Mouse (Mus musculus): ENCODE measurements at regions not wholly inside any gene's neighbourhood (a gene's known extent, or its start where the extent isn't known, plus 50 kb on each side); places are given as distances from the start of the nearest gene placed in this dataset.
A peak's percentile ranks its signal among the peaks of the same experiment; 100 is the strongest.
"Not testable (repeated sequence)": the region's sequence is repeated elsewhere in the genome, so short reads cannot be mapped to it uniquely, and the experiment has no call there.

- Histone ChIP-seq H3K9ac (no peak overlapping the region), H3K4me3 (ENCODE audit: low read depth, low read length) (no peak overlapping the region), H3K9me3 (ENCODE audit: low read depth, low read length) (no peaks in the 10 kb centered on the region), H3K27ac (ENCODE audit: low read depth) (no peak overlapping the region), H3K36me3 (ENCODE audit: insufficient read depth) (no peaks in the 10 kb centered on the region), H3K4me2 (no peak overlapping the region), H3K27me3 (ENCODE audit: insufficient read depth, low read length) (no peaks in the 10 kb centered on the region), H3K4me1 (ENCODE audit: insufficient read depth) (no peaks in the 10 kb centered on the region)
- TF ChIP-seq CTCF (IDR thresholded peaks at IDR 0.05; ENCODE audit: low read depth) = no peak; the same call in 1 of the 2 replicates
- ATAC-seq (ENCODE audit: insufficient read depth) (no peak), DNase-seq (peak; percentile 12)
Observed at GRCm38 (mm10) chr17:55036142-55036541, 409.0 kb upstream of the St6gal2 start.

- not testable (repeated sequence) for H3K4me1 ChIP-seq (ENCODE audit: insufficient read depth); H3K27me3 ChIP-seq (ENCODE audit: insufficient read depth, low read length); DNase-seq; H3K4me2 ChIP-seq; H3K9ac ChIP-seq; ATAC-seq (ENCODE audit: insufficient read depth); H3K36me3 ChIP-seq (ENCODE audit: insufficient read depth); H3K9me3 ChIP-seq (ENCODE audit: low read depth, low read length); H3K27ac ChIP-seq (ENCODE audit: low read depth); H3K4me3 ChIP-seq (ENCODE audit: low read depth, low read length)
- WGBS = 78% methylated on average over 1 of the region's 1 CpGs
Observed at GRCm38 (mm10) chr17:55040216-55040615, 405.0 kb upstream of the St6gal2 start.

- WGBS = 85% methylated on average over 3 of the region's 3 CpGs
- DNase-seq (no peak), ATAC-seq (ENCODE audit: insufficient read depth) (no peak)
- no peaks in the 10 kb centered on the region for H3K4me1 ChIP-seq (ENCODE audit: insufficient read depth)
- no peak overlapping the region for H3K27ac ChIP-seq (ENCODE audit: low read depth)
- H3K9me3 ChIP-seq (ENCODE audit: low read depth, low read length) = no peaks in the 10 kb centered on the region
- H3K27me3 ChIP-seq (ENCODE audit: insufficient read depth, low read length) = no peaks in the 10 kb centered on the region
- no peaks in the 10 kb centered on the region for H3K36me3 ChIP-seq (ENCODE audit: insufficient read depth)
- H3K4me3 ChIP-seq (ENCODE audit: low read depth, low read length) = no peak overlapping the region
- no peak for TF ChIP-seq CTCF (IDR thresholded peaks at IDR 0.05; ENCODE audit: low read depth)
- H3K9ac ChIP-seq = no peak overlapping the region
- no peak overlapping the region for H3K4me2 ChIP-seq
Observed at GRCm38 (mm10) chr17:55068420-55068819, 376.8 kb upstream of the St6gal2 start.

GRCm38 (mm10) chr17:55083357-55084099, 361.7 kb upstream of the St6gal2 start:
- Histone ChIP-seq H3K36me3 (ENCODE audit: insufficient read depth) (no peaks in the 10 kb centered on the region), H3K27ac (ENCODE audit: low read depth) (no peak overlapping the region), H3K4me3 (ENCODE audit: low read depth, low read length) (no peak overlapping the region), H3K9me3 (ENCODE audit: low read depth, low read length) (no peaks in the 10 kb centered on the region), H3K9ac (no peak overlapping the region), H3K4me1 (ENCODE audit: insufficient read depth) (no peaks in the 10 kb centered on the region), H3K27me3 (ENCODE audit: insufficient read depth, low read length) (no peaks in the 10 kb centered on the region), H3K4me2 (no peak overlapping the region)
- TF ChIP-seq CTCF (IDR thresholded peaks at IDR 0.05; ENCODE audit: low read depth) = no peak
- DNase-seq (no peak), ATAC-seq (ENCODE audit: insufficient read depth) (no peak)
- WGBS = 82% methylated on average over 6 of the region's 6 CpGs

- Histone ChIP-seq H3K4me2 (no peak overlapping the region), H3K4me1 (ENCODE audit: insufficient read depth) (no peaks in the 10 kb centered on the region), H3K9me3 (ENCODE audit: low read depth, low read length) (no peaks in the 10 kb centered on the region), H3K9ac (no peak overlapping the region), H3K36me3 (ENCODE audit: insufficient read depth) (no peaks in the 10 kb centered on the region), H3K4me3 (ENCODE audit: low read depth, low read length) (no peak overlapping the region), H3K27ac (ENCODE audit: low read depth) (no peak overlapping the region), H3K27me3 (ENCODE audit: insufficient read depth, low read length) (no peaks in the 10 kb centered on the region)
- ATAC-seq (ENCODE audit: insufficient read depth) (no peak), DNase-seq (no peak)
- no peak for TF ChIP-seq CTCF (IDR thresholded peaks at IDR 0.05; ENCODE audit: low read depth)
- 34% methylated on average over 2 of the region's 2 CpGs for WGBS
Observed at GRCm38 (mm10) chr17:55090661-55091252, 354.4 kb upstream of the St6gal2 start.

- no peak for DNase-seq
- H3K4me3 ChIP-seq (ENCODE audit: low read depth, low read length) = no peak overlapping the region
- no peak overlapping the region for H3K4me2 ChIP-seq
- ATAC-seq (ENCODE audit: insufficient read depth) = no peak
- H3K27me3 ChIP-seq (ENCODE audit: insufficient read depth, low read length) = no peaks in the 10 kb centered on the region
- no peaks in the 10 kb centered on the region for H3K36me3 ChIP-seq (ENCODE audit: insufficient read depth)
- WGBS = 67% methylated on average over 2 of the region's 2 CpGs
- H3K9me3 ChIP-seq (ENCODE audit: low read depth, low read length) = no peaks in the 10 kb centered on the region
- H3K27ac ChIP-seq (ENCODE audit: low read depth) = no peak overlapping the region
- no peak overlapping the region for H3K9ac ChIP-seq
- no peaks in the 10 kb centered on the region for H3K4me1 ChIP-seq (ENCODE audit: insufficient read depth)
- TF ChIP-seq CTCF (IDR thresholded peaks at IDR 0.05; ENCODE audit: low read depth) = no peak
Observed at GRCm38 (mm10) chr17:55103470-55103869, 341.7 kb upstream of the St6gal2 start.

- DNase-seq (no peak), ATAC-seq (ENCODE audit: insufficient read depth) (no peak)
- Histone ChIP-seq H3K4me2 (no peak overlapping the region), H3K27ac (ENCODE audit: low read depth) (no peak overlapping the region), H3K27me3 (ENCODE audit: insufficient read depth, low read length) (no peaks in the 10 kb centered on the region), H3K9ac (no peak overlapping the region), H3K36me3 (ENCODE audit: insufficient read depth) (no peaks in the 10 kb centered on the region), H3K4me1 (ENCODE audit: insufficient read depth) (no peaks in the 10 kb centered on the region), H3K4me3 (ENCODE audit: low read depth, low read length) (no peak overlapping the region), H3K9me3 (ENCODE audit: low read depth, low read length) (no peaks in the 10 kb centered on the region)
- TF ChIP-seq CTCF (IDR thresholded peaks at IDR 0.05; ENCODE audit: low read depth) = no peak
- 70% methylated on average over 1 of the region's 1 CpGs for WGBS
Observed at GRCm38 (mm10) chr17:55124846-55125245, 320.3 kb upstream of the St6gal2 start.

- H3K4me1 ChIP-seq (ENCODE audit: insufficient read depth); H3K27me3 ChIP-seq (ENCODE audit: insufficient read depth, low read length); H3K9me3 ChIP-seq (ENCODE audit: low read depth, low read length); H3K27ac ChIP-seq (ENCODE audit: low read depth); H3K4me3 ChIP-seq (ENCODE audit: low read depth, low read length); H3K4me2 ChIP-seq; H3K36me3 ChIP-seq (ENCODE audit: insufficient read depth); H3K9ac ChIP-seq; DNase-seq; ATAC-seq (ENCODE audit: insufficient read depth): not testable (repeated sequence)
- 81% methylated on average over 5 of the region's 5 CpGs for WGBS
Observed at GRCm38 (mm10) chr17:55130100-55130499, 315.1 kb upstream of the St6gal2 start.

All from lung, embryonic 14.5 days (tissue).